Mouse (Mus musculus) heart, embryonic 14.5 days (tissue): Measurements from ENCODE around the gene Slc23a2. TPM values are rescaled to one million over a fixed set of nuclear protein-coding genes. Genes with fewer than 3 reads are reported as not detected.

ENCODE experiments used
- ATAC-seq: fragments of 200-750 bp; cut with Nextera tagmentation; 2 replicates; pipeline ENCODE4 v1.8.0; 2017; ENCODE audit warnings: low read depth, moderate TSS enrichment; ENCODE audit not compliant: insufficient number of reproducible peaks, insufficient read depth, low FRiP score
- H3K27ac ChIP-seq, 2 experiments: fragments of 200-500 bp in 1 of 2; fragments of 300-500 bp in 1 of 2; sonication (generic) in 1 of 2; replicated peaks in 1 of 2; 2 replicates each; pipeline ENCODE4 v1.5.1; 2012 to 2014; ENCODE audit warnings: low read depth in 2 of 2, low read length in 2 of 2, control low read depth in 1 of 2, mild to moderate bottlenecking in 1 of 2, mixed read lengths in 1 of 2; ENCODE audit not compliant: control insufficient read depth in 1 of 2, insufficient read depth in 1 of 2
- H3K27me3 ChIP-seq: fragments of 300-500 bp; sonication (generic); 2 replicates; pipeline ENCODE4 v1.6.1; 2014; ENCODE audit warnings: mild to moderate bottlenecking, low read length, control low read depth; ENCODE audit not compliant: control insufficient read depth, insufficient read depth
- H3K36me3 ChIP-seq: fragments of 300-500 bp; sonication (generic); 2 replicates; pipeline ENCODE4 v1.6.1; 2014; ENCODE audit warnings: mild to moderate bottlenecking, control low read depth, low read length, mixed read lengths; ENCODE audit not compliant: control insufficient read depth, insufficient read depth
- H3K4me1 ChIP-seq, 2 experiments: fragments of 200-500 bp in 1 of 2; fragments of 300-500 bp in 1 of 2; sonication (generic) in 1 of 2; 2 replicates each; pipeline ENCODE4 v1.6.1; 2012 to 2014; ENCODE audit warnings: low read length in 2 of 2, control low read depth in 1 of 2, mixed read lengths in 1 of 2; ENCODE audit not compliant: control insufficient read depth in 2 of 2, insufficient read depth in 2 of 2
- H3K4me2 ChIP-seq: fragments of 300-500 bp; sonication (generic); 2 replicates; pipeline ENCODE4 v1.6.1; 2014; ENCODE audit warnings: mild to moderate bottlenecking, low read length
- H3K4me3 ChIP-seq, 2 experiments: fragments of 200-500 bp in 1 of 2; fragments of 300-500 bp in 1 of 2; sonication (generic) in 1 of 2; 2 replicates each; pipeline ENCODE4 v1.5.1; 2012 to 2014; ENCODE audit warnings: low read length in 2 of 2, mild to moderate bottlenecking in 2 of 2, control low read depth in 1 of 2, low read depth in 1 of 2, moderate library complexity in 1 of 2; ENCODE audit not compliant: control insufficient read depth in 1 of 2, insufficient read depth in 1 of 2
- H3K9ac ChIP-seq: fragments of 300-500 bp; sonication (generic); 2 replicates; pipeline ENCODE4 v1.6.1; 2014; ENCODE audit warnings: mild to moderate bottlenecking, low read length
- H3K9me3 ChIP-seq: fragments of 300-500 bp; sonication (generic); 2 replicates; pipeline ENCODE4 v1.6.1; 2016; ENCODE audit warnings: low read length, control low read depth; ENCODE audit not compliant: control insufficient read depth
- WGBS: fragments of 180-500 bp; shearing (Covaris S2); extraction: QIAGEN DNeasy Blood & Tissue Kit; methylation state at CpG from one replicate; pipeline ENCODE4 v1.1.7; 2014; 5-methylcytosine and 5-hydroxymethylcytosine counted together
- polyA plus RNA-seq: library from polyadenylated mRNA; unstranded; fragments of >200 nt; fragmentation: Nextera tagmentation; extraction: Ambion mirVana; gene quantifications from 2 replicates; pipeline ENCODE4 v1.2.1, GENCODE M21; 2014

Gene Slc23a2
- polyA plus RNA-seq, 1 experiment from 2014 or later: 10.9 TPM

DNA sequence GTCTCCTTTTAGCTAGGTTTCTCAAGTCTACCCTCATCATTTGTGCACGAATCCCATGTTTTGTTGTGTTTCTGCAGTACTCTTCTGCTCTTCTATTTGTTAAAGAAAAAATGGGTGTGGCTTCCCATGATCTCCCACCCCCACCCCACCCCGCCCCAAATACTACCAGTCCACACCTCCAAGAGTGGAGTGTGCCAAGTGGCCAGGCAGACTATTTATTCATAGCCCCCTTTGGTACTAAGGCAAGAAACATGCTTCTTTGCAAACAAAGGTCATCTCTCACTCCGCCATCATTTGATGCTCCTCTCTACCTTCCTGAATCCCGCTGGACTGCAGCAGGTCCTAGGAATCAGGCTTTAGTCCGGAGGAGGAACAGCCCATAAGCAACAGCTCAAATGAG is 116.8 kb downstream of the Slc23a2 start:
- peak overlapping the region; percentile 98 for H3K4me2 ChIP-seq
- H3K9ac ChIP-seq: no peak overlapping the region
- H3K27me3 ChIP-seq: peaks cover 7% of the 10 kb centered on the region; the same call in 1 of the 2 replicates
- H3K9me3 ChIP-seq: no peaks in the 10 kb centered on the region
- H3K36me3 ChIP-seq: no peaks in the 10 kb centered on the region
- peaks cover 6 to 13% of the 10 kb centered on the region in 2 experiments; a peak in 1 of 4 replicates for H3K4me1 ChIP-seq
- 53% methylated on average over 5 of the region's 5 CpGs for WGBS
- H3K4me3 ChIP-seq: peak overlapping the region in 1 of 2 experiments; percentile 65; a peak in 2 of 4 replicates
- no peak overlapping the region for H3K27ac ChIP-seq
- ATAC-seq: no peak

DNA sequence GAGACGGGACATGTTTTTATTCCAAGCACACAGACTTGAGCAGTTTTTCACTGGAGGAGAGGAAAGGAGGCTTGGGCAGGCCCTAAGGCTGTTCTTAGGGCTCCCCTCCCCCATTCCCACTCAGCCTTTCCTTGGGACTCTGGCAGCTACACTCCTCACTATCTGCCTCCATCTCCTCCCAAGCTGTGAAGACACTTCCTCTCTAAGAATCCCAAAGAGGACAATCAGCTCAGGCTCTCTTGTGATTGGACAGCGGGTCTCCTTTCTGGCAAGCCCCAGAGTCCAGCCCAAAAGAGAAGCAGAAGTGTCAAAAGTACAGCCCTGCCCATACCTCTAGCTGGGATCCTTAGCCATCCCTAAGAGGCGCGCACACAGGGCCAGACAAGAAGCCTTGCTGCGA is 117.5 kb downstream of the Slc23a2 start:
- 0 out of 2 replicates have a peak overlapping the region, but pooled peaks have one; percentile 98 for H3K4me2 ChIP-seq
- ATAC-seq: no peak

DNA sequence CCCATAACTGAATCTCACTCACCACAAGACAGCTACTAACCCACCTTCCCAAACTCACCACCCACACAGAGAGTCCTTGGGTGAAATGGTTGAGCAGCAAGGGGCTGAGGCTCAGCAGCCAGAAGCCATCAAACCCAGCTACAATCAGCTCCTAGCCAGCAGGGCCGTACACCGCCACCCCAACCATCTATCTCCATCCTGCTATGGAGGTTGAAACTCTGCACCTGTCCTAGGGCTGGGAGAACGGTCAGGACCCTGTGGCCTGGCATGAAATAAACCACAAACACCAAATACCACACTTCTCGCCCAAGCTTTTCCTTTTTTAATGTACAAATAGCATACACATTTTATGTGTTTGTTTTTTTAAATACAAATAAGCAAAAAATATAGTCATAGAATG is 120.9 kb downstream of the Slc23a2 start:
- H3K4me2 ChIP-seq: no peak overlapping the region
- H3K4me3 ChIP-seq: no peak overlapping the region
- WGBS: 84% methylated on average over 4 of the region's 4 CpGs
- peaks cover 10 to 14% of the 10 kb centered on the region in 2 experiments; a peak in 3 of 4 replicates for H3K4me1 ChIP-seq
- no peaks in the 10 kb centered on the region for H3K36me3 ChIP-seq
- no peak for ATAC-seq
- H3K9me3 ChIP-seq: no peaks in the 10 kb centered on the region
- no peak overlapping the region for H3K27ac ChIP-seq
- no peak overlapping the region for H3K9ac ChIP-seq
- peaks cover 7% of the 10 kb centered on the region; the same call in 1 of the 2 replicates for H3K27me3 ChIP-seq

More for the DNA sequence above, 117.5 kb downstream of the Slc23a2 start:
- Histone ChIP-seq H3K9me3 (no peaks in the 10 kb centered on the region), H3K4me1 (peaks cover 6 to 13% of the 10 kb centered on the region in 2 experiments; a peak in 1 of 4 replicates), H3K27ac (no peak overlapping the region), H3K4me3 (no peak overlapping the region), H3K36me3 (no peaks in the 10 kb centered on the region), H3K27me3 (peaks cover 7% of the 10 kb centered on the region; the same call in 1 of the 2 replicates), H3K9ac (no peak overlapping the region)
- whole genome bisulfite sequencing: 52% methylated on average over 5 of the region's 5 CpGs

DNA sequence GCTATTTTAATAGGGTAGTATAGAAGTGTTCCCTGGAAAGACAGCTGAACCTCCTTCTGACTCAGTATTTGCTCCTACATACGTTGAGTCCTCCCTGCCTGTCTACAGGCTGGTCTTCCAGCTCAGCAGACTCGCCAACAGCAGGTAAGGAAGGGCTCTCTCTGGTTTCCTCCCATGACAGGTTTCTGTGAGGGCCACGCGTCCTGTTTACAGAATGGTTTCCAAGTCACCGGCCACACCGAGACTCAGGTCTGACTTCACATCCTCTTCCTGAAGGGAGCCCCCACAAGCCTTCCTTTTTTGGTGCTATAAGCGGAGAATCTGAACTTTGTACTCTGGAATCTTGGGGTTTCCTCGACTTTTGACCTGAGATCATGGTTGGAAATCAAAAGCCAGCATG is 122.3 kb downstream of the Slc23a2 start:
- Histone ChIP-seq H3K9me3 (no peaks in the 10 kb centered on the region), H3K27ac (0 out of 4 replicates have a peak overlapping the region, but pooled peaks of 1 of the 2 experiments have one; percentile 41), H3K27me3 (no peaks in the 10 kb centered on the region), H3K4me2 (no peak overlapping the region), H3K9ac (no peak overlapping the region), H3K36me3 (no peaks in the 10 kb centered on the region), H3K4me1 (peaks cover 10 to 20% of the 10 kb centered on the region in 2 experiments), H3K4me3 (no peak overlapping the region)
- 70% methylated on average over 8 of the region's 8 CpGs for WGBS
- ATAC-seq: no peak

DNA sequence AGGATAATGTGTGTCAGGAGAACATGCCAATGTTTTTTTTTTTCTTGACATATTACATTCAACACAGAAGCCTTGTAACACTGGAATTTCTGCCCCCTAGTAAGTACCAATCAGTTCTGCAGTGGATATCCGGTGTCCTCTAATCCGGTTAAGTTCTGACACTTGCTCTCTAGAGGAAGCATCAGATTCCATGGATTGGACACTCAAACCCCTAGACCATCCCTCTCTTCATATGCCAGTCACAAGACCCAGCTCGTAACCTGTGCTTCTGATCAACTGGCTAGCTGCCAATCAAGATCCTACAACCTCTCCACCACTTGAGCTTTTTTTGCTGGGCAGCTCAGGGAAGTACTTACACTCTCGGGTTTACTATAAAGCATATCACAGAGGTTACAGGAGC is 123.3 kb downstream of the Slc23a2 start:
- no peak for ATAC-seq
- 48% methylated on average over 4 of the region's 4 CpGs for WGBS
- Histone ChIP-seq H3K27me3 (no peaks in the 10 kb centered on the region), H3K9me3 (no peaks in the 10 kb centered on the region), H3K27ac (peak overlapping the region in 1 of 2 experiments; percentile 23; a peak in 2 of 4 replicates), H3K9ac (no peak overlapping the region), H3K36me3 (no peaks in the 10 kb centered on the region), H3K4me2 (no peak overlapping the region), H3K4me1 (peaks cover 13 to 25% of the 10 kb centered on the region in 2 experiments), H3K4me3 (no peak overlapping the region)

DNA sequence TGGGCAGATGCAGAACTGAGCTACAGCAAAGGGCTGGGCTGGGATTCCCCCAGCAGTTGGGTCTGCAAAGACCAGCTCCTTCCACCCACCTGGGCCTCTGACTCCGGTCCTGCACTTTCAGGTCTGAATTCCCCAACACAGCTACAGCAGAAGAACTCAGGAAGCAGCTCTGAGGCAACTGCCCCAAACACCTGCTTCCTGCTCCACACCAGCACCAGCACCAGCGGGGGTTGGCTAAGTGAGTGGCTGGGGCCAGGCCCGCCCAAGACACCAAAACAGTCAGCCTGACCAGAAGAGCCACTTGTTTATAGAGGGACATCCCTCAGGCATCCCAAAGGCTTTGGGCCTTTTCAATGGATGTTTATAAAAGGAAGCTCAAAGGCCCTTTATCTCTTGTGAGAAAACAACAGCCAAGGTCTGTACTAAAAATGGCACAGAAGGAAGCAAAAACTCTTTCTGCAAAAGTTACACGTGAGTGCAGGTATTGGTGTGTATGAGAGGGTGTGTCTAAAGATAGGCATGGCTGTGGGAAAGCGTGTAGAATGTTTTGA is 123.8 kb downstream of the Slc23a2 start:
- Histone ChIP-seq H3K9me3 (no peaks in the 10 kb centered on the region), H3K27ac (peak overlapping the region in 1 of 2 experiments; percentile 16; a peak in 1 of 4 replicates), H3K36me3 (no peaks in the 10 kb centered on the region), H3K4me1 (peaks cover 13 to 25% of the 10 kb centered on the region in 2 experiments), H3K9ac (no peak overlapping the region), H3K4me2 (no peak overlapping the region), H3K27me3 (no peaks in the 10 kb centered on the region), H3K4me3 (no peak overlapping the region)
- 45% methylated on average over 5 of the region's 5 CpGs for whole genome bisulfite sequencing
- peak; percentile 52; the same call in 1 of the 2 replicates for ATAC-seq

DNA sequence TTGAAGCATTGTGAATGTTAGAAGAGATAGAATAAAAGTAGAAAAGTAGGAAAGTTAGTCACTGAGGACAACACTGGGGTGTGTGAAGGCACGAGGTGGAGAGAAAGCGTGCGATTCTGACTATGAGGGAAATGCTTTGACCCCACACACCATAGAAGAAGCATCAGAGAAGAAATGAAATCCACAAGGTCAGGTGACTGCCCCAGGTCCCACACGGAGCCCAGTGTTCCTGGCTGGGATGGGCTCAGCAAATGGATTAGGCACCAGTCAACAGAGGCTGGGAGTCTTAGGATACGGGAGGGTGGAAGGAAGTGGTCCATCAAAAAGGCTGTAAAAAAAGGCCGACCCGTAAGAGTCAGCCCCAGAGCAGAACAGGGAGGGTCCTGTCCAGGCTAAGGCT is 124.5 kb downstream of the Slc23a2 start:
- H3K9ac ChIP-seq: no peak overlapping the region
- H3K27me3 ChIP-seq: no peaks in the 10 kb centered on the region
- no peaks in the 10 kb centered on the region for H3K9me3 ChIP-seq
- H3K4me2 ChIP-seq: no peak overlapping the region
- H3K4me1 ChIP-seq: peaks cover 13 to 25% of the 10 kb centered on the region in 2 experiments
- 67% methylated on average over 7 of the region's 7 CpGs for WGBS
- no peak for ATAC-seq
- H3K4me3 ChIP-seq: no peak overlapping the region
- H3K36me3 ChIP-seq: no peaks in the 10 kb centered on the region
- 0 out of 4 replicates have a peak overlapping the region, but pooled peaks of 1 of the 2 experiments have one; percentile 16 for H3K27ac ChIP-seq
